Comparison of ENCODE assay signal across 8 mouse cellular contexts in the genomic region with DNA sequence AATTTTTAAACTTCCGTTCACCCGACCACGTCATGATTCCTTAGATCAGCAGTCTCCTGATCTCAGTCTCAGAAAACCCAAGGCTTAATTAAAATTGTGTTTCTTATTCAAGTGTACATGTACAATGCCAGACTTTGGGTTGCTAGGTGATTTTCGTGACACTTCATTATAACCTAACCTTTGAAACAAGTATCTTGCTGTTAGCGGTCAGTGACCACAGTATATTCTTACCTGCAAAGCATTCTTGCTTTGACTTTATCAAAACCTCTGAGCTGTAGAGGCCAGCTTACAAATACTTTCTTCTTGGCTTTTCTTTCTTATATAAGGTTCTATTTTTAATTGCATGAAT. TPM values are rescaled to one million over a fixed set of nuclear protein-coding genes. Genes with fewer than 3 reads are reported as not detected.
DNase-seq lines count a peak whose midpoint lies in the region; ATAC-seq and TF ChIP-seq lines count a peak whose summit lies in the region.

No protein-coding gene starts in this region.

- H3K9me3 ChIP-seq in lung, embryonic 14.5 days (ENCODE audit: low read depth, low read length), result no peaks in the 10 kb centered on the region
- no peaks in the 10 kb centered on the region for H3K9me3 ChIP-seq in intestine, embryonic 16.5 days (ENCODE audit: control insufficient read depth, low read length)
- H3K9me3 ChIP-seq in neural tube, embryonic 13.5 days, result no peaks in the 10 kb centered on the region

- H3K27me3 ChIP-seq in lung, embryonic 14.5 days (ENCODE audit: insufficient read depth, low read length), result no peaks in the 10 kb centered on the region
- H3K27me3 ChIP-seq in intestine, embryonic 16.5 days (replicated peaks; ENCODE audit: control insufficient read depth, insufficient read depth, low read length), result no peaks in the 10 kb centered on the region
- H3K27me3 ChIP-seq in neural tube, embryonic 13.5 days, result no peaks in the 10 kb centered on the region

- no peak; the same call in 1 of the 2 replicates for ATAC-seq in lung, embryonic 14.5 days (ENCODE audit: insufficient read depth)
- ATAC-seq in intestine, embryonic 16.5 days, result no peak
- peak; percentile 9 for ATAC-seq in neural tube, embryonic 13.5 days (ENCODE audit: low read depth)
- ATAC-seq in activated CD4-positive, CD25-positive, alpha-beta regulatory T cell, adult 4 months, result no peak

- H3K9ac ChIP-seq in lung, embryonic 14.5 days, result peak overlapping the region; percentile 41
- 0 out of 2 replicates have a peak overlapping the region, but pooled peaks have one; percentile 54 for H3K9ac ChIP-seq in intestine, embryonic 16.5 days (ENCODE audit: low read depth, low read length)
- peak overlapping the region; percentile 79 for H3K9ac ChIP-seq in neural tube, embryonic 13.5 days

- 25% methylated on average over 5 of the region's 5 CpGs for WGBS in lung, embryonic 14.5 days
- WGBS in intestine, embryonic 16.5 days, result 37% methylated on average over 5 of the region's 5 CpGs
- WGBS in neural tube, embryonic 13.5 days, result 34% methylated on average over 5 of the region's 5 CpGs

- peaks cover 8% of the 10 kb centered on the region; the same call in 1 of the 2 replicates for H3K4me1 ChIP-seq in lung, embryonic 14.5 days (ENCODE audit: insufficient read depth)
- no peaks in the 10 kb centered on the region; the same call in none of the 2 replicates for H3K4me1 ChIP-seq in embryonic fibroblast, embryonic 13.5 days (ENCODE audit: control insufficient read depth, insufficient read depth, low read length)
- peaks cover 8% of the 10 kb centered on the region for H3K4me1 ChIP-seq in intestine, embryonic 16.5 days (ENCODE audit: control insufficient read depth, insufficient read depth, low read length)
- H3K4me1 ChIP-seq in neural tube, embryonic 13.5 days (replicated peaks), result peaks cover 29% of the 10 kb centered on the region

- 0 out of 2 replicates have a peak overlapping the region, but pooled peaks have one; percentile 33 for H3K27ac ChIP-seq in lung, embryonic 14.5 days (ENCODE audit: low read depth)
- H3K27ac ChIP-seq in embryonic fibroblast, embryonic 13.5 days (ENCODE audit: insufficient read depth, low read length), result peak overlapping the region; percentile 79
- H3K27ac ChIP-seq in intestine, embryonic 16.5 days (ENCODE audit: low read length), result 0 out of 2 replicates have a peak overlapping the region, but pooled peaks have one; percentile 45
- H3K27ac ChIP-seq in neural tube, embryonic 13.5 days (replicated peaks), result peak overlapping the region; percentile 95

- DNase-seq in lung, embryonic 14.5 days, result no peak
- DNase-seq in lung, postnatal 25 days (ENCODE audit: low spot score), result no peak
- DNase-seq in adrenal gland, adult (ENCODE audit: inconsistent age in 2 of 2, low spot score in 1 of 2), result no peak
- DNase-seq in cerebellum, adult 11 months, result no peak

- 0 out of 2 replicates have a peak, but pooled peaks cover 4% of the 10 kb centered on the region for H3K36me3 ChIP-seq in lung, embryonic 14.5 days (ENCODE audit: insufficient read depth)
- no peaks in the 10 kb centered on the region for H3K36me3 ChIP-seq in intestine, embryonic 16.5 days (ENCODE audit: control insufficient read depth, insufficient read depth, low read length)
- no peaks in the 10 kb centered on the region for H3K36me3 ChIP-seq in neural tube, embryonic 13.5 days

- peak overlapping the region; percentile 68 for H3K4me2 ChIP-seq in lung, embryonic 14.5 days
- peak overlapping the region; percentile 45 for H3K4me2 ChIP-seq in intestine, embryonic 16.5 days (ENCODE audit: low read depth, low read length)
- peak overlapping the region; percentile 69 for H3K4me2 ChIP-seq in neural tube, embryonic 13.5 days

- no peak for TF ChIP-seq CTCF in lung, embryonic 14.5 days (IDR thresholded peaks at IDR 0.05; ENCODE audit: low read depth)
- TF ChIP-seq CTCF in embryonic fibroblast, embryonic 13.5 days (IDR thresholded peaks at IDR 0.05; ENCODE audit: borderline replicate concordance, insufficient read depth, low read length), result no peak

- H3K4me3 ChIP-seq in lung, embryonic 14.5 days (ENCODE audit: low read depth, low read length), result peak overlapping the region; percentile 87
- peak overlapping the region; percentile 89 for H3K4me3 ChIP-seq in embryonic fibroblast, embryonic 13.5 days (ENCODE audit: insufficient read depth, low read length)
- H3K4me3 ChIP-seq in intestine, embryonic 16.5 days (ENCODE audit: low read length), result peak overlapping the region; percentile 83
- peak overlapping the region; percentile 93 for H3K4me3 ChIP-seq in neural tube, embryonic 13.5 days

- TF ChIP-seq POLR2A in embryonic fibroblast, embryonic 13.5 days (IDR thresholded peaks at IDR 0.05; ENCODE audit: low read depth, low read length), result no peak

RNA-seq across cellular contexts. Expression of gene Scoc, which starts 15.2 kb away (rescaled TPM):
- polyA plus RNA-seq in lung, embryonic 14.5 days (2014; fragmentation: Nextera tagmentation; extraction: Ambion mirVana), result 115 and 123 TPM in 2 replicates
- polyA plus RNA-seq in embryonic fibroblast, embryonic 13.5 days (2011; ENCODE audit: insufficient read length, low read depth, missing spikeins), result 136 and 149 TPM in 2 replicates
- polyA plus RNA-seq in intestine, embryonic 16.5 days (2015; fragmentation: Nextera tagmentation; extraction: Ambion mirVana), result 99.2 and 106 TPM in 2 replicates
- 214 and 218 TPM in 2 replicates for polyA plus RNA-seq in neural tube, embryonic 13.5 days (2015; fragmentation: Nextera tagmentation; extraction: Ambion mirVana)
- polyA plus RNA-seq in activated CD4-positive, CD25-positive, alpha-beta regulatory T cell, adult 4 months (2017; shearing (Covaris generic)), result 10 to 100 TPM; 22.6 to 27.6 TPM

RNA-seq across cellular contexts. Expression of gene Clgn, which starts 53.4 kb away (rescaled TPM):
- polyA plus RNA-seq in lung, embryonic 14.5 days (2014; fragmentation: Nextera tagmentation; extraction: Ambion mirVana), result 0.05 and 0.12 TPM in 2 replicates
- not detected in 2 replicates for polyA plus RNA-seq in embryonic fibroblast, embryonic 13.5 days (2011; ENCODE audit: insufficient read length, low read depth, missing spikeins)
- polyA plus RNA-seq in intestine, embryonic 16.5 days (2015; fragmentation: Nextera tagmentation; extraction: Ambion mirVana), result 0.23 and 0.33 TPM in 2 replicates
- polyA plus RNA-seq in neural tube, embryonic 13.5 days (2015; fragmentation: Nextera tagmentation; extraction: Ambion mirVana), result 12.9 and 15.9 TPM in 2 replicates
- polyA plus RNA-seq in activated CD4-positive, CD25-positive, alpha-beta regulatory T cell, adult 4 months (2017; shearing (Covaris generic)), result under 1 TPM in 1 of 2 experiments, not detected in 1; 0.15 TPM

Comparison
In these comparisons a context has a peak if more than half of its experiments do, and no peak if none do; other contexts are left out.
1. H3K27ac ChIP-seq: peak in every context shown above with its lines; median percentile 95 in neural tube, embryonic 13.5 days; 79 in embryonic fibroblast, embryonic 13.5 days; 45 in intestine, embryonic 16.5 days; 33 in lung, embryonic 14.5 days.
2. RNA of gene Clgn, which starts 53.4 kb away (polyA plus RNA-seq): 12.9 to 15.9 TPM in neural tube, embryonic 13.5 days; 0.23 to 0.33 TPM in intestine, embryonic 16.5 days, 0.15 TPM in activated CD4-positive, CD25-positive, alpha-beta regulatory T cell, adult 4 months, 0.05 to 0.12 TPM in lung, embryonic 14.5 days and not detected in embryonic fibroblast, embryonic 13.5 days; every median in the first group is over 10 times any median in the second.
3. Peak in every context shown above with its lines, with median percentiles within 50 percentile points of each other: H3K4me2 ChIP-seq, H3K4me3 ChIP-seq and H3K9ac ChIP-seq.